Mouse (Mus musculus) stomach, embryonic 16.5 days (tissue): Measurements from ENCODE around the gene Tmem189. TPM values are rescaled to one million over a fixed set of nuclear protein-coding genes. Genes with fewer than 3 reads are reported as not detected.

Experiments used
- ATAC-seq: fragments of 200-750 bp; cut with Nextera tagmentation; 2 replicates; pipeline ENCODE4 v1.8.0; 2017; ENCODE audit warnings: moderate number of reproducible peaks, moderate TSS enrichment; ENCODE audit not compliant: insufficient read depth, low FRiP score
- H3K27ac ChIP-seq: fragments of 300-500 bp; sonication (generic); 2 replicates; pipeline ENCODE4 v1.5.1; 2014; ENCODE audit warnings: low read length
- H3K27me3 ChIP-seq: fragments of 300-500 bp; sonication (generic); 2 replicates; pipeline ENCODE4 v1.6.1; 2014; ENCODE audit warnings: low read length, control low read depth, mixed read lengths; ENCODE audit not compliant: control insufficient read depth, insufficient read depth
- H3K36me3 ChIP-seq: fragments of 300-500 bp; sonication (generic); 2 replicates; pipeline ENCODE4 v1.6.1; 2014; ENCODE audit warnings: low read length; ENCODE audit not compliant: control insufficient read depth, insufficient read depth
- H3K4me1 ChIP-seq: fragments of 300-500 bp; sonication (generic); 2 replicates; pipeline ENCODE4 v1.6.1; 2014; ENCODE audit warnings: low read length, control low read depth, mixed read lengths; ENCODE audit not compliant: control insufficient read depth, insufficient read depth
- H3K4me2 ChIP-seq: fragments of 300-500 bp; sonication (generic); 2 replicates; pipeline ENCODE4 v1.6.1; 2014; ENCODE audit warnings: low read depth, low read length, mixed read lengths
- H3K4me3 ChIP-seq: fragments of 300-500 bp; sonication (generic); replicated peaks from 2 replicates; pipeline ENCODE4 v1.5.1; 2014; ENCODE audit warnings: mild to moderate bottlenecking, low read length
- H3K9ac ChIP-seq: fragments of 300-500 bp; sonication (generic); 2 replicates; pipeline ENCODE4 v1.6.1; 2014; ENCODE audit warnings: low read length
- H3K9me3 ChIP-seq: fragments of 300-500 bp; sonication (generic); replicated peaks from 2 replicates; pipeline ENCODE4 v1.6.1; 2016; ENCODE audit warnings: low read length, control low read depth; ENCODE audit not compliant: control insufficient read depth
- WGBS: fragments of 180-500 bp; shearing (Covaris S2); extraction: QIAGEN DNeasy Blood & Tissue Kit; methylation state at CpG from one replicate; pipeline ENCODE4 v1.1.7; 2014; 5-methylcytosine and 5-hydroxymethylcytosine counted together
- polyA plus RNA-seq: library from polyadenylated mRNA; unstranded; fragments of >200 nt; fragmentation: Nextera tagmentation; extraction: Ambion mirVana; gene quantifications from 2 replicates; pipeline ENCODE4 v1.2.1, GENCODE M21; 2015

Gene Tmem189
- polyA plus RNA-seq, 1 experiment from 2014 or later, result 35.7 TPM

GRCm38 (mm10) chr2:167688126-167688497 is 1.5 kb downstream of the Tmem189 start:
- Histone ChIP-seq H3K27me3 (no peaks in the 10 kb centered on the region), H3K4me1 (peaks cover 22% of the 10 kb centered on the region), H3K27ac (no peak overlapping the region; the same call in 1 of the 2 replicates), H3K9me3 (no peaks in the 10 kb centered on the region), H3K36me3 (no peaks in the 10 kb centered on the region), H3K9ac (peak overlapping the region; percentile 94), H3K4me3 (peak overlapping the region; percentile 80), H3K4me2 (peak overlapping the region; percentile 90)
- ATAC-seq, result peak; percentile 14; the same call in 1 of the 2 replicates
- WGBS, result 18% methylated on average over 12 of the region's 12 CpGs

GRCm38 (mm10) chr2:167687651-167688101 is 1.9 kb downstream of the Tmem189 start:
- peak overlapping the region; percentile 94; the same call in 1 of the 2 replicates for H3K9ac ChIP-seq
- no peaks in the 10 kb centered on the region for H3K36me3 ChIP-seq
- no peak overlapping the region for H3K4me3 ChIP-seq
- H3K4me2 ChIP-seq, result no peak overlapping the region
- 53% methylated on average over 11 of the region's 11 CpGs for WGBS
- H3K4me1 ChIP-seq, result peaks cover 22% of the 10 kb centered on the region
- no peaks in the 10 kb centered on the region for H3K27me3 ChIP-seq
- H3K9me3 ChIP-seq, result no peaks in the 10 kb centered on the region
- H3K27ac ChIP-seq, result no peak overlapping the region
- no peak for ATAC-seq

GRCm38 (mm10) chr2:167687250-167687586 is 2.4 kb downstream of the Tmem189 start:
- Histone ChIP-seq H3K4me1 (peaks cover 22% of the 10 kb centered on the region), H3K36me3 (no peaks in the 10 kb centered on the region), H3K9ac (no peak overlapping the region), H3K4me2 (no peak overlapping the region), H3K27me3 (no peaks in the 10 kb centered on the region), H3K9me3 (no peaks in the 10 kb centered on the region), H3K27ac (no peak overlapping the region), H3K4me3 (no peak overlapping the region)
- WGBS, result 93% methylated on average over 4 of the region's 4 CpGs
- ATAC-seq, result no peak

- Histone ChIP-seq H3K4me3 (no peak overlapping the region), H3K9ac (no peak overlapping the region), H3K27ac (no peak overlapping the region), H3K4me1 (peaks cover 20% of the 10 kb centered on the region), H3K9me3 (no peaks in the 10 kb centered on the region), H3K4me2 (no peak overlapping the region), H3K27me3 (no peaks in the 10 kb centered on the region), H3K36me3 (no peaks in the 10 kb centered on the region)
- WGBS, result 77% methylated on average over 16 of the region's 16 CpGs
- no peak for ATAC-seq
Measured at GRCm38 (mm10) chr2:167686382-167687249, 3.0 kb downstream of the Tmem189 start.

DNA sequence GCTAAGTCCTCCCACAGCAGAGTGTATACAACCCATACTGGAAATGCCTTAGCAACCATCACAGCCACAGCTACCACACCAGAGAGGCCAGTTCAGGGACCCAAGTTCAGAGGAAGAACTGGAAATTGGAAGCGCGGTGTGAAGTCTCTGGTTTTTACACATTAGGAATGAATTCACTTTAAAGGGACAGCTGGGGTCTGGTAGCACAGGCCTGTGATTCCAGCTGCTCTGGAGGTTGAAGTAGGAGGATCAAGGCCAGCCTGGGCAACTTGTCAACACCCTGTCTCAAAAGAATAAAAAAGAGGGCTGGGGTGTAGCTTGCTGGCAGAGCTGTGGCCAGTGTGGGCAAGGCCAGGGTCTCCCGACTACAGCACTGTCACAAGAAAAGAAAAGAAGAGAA is 3.8 kb downstream of the Tmem189 start:
- no peak overlapping the region for H3K4me3 ChIP-seq
- peaks cover 13% of the 10 kb centered on the region for H3K4me1 ChIP-seq
- no peaks in the 10 kb centered on the region for H3K9me3 ChIP-seq
- no peaks in the 10 kb centered on the region for H3K36me3 ChIP-seq
- 0 out of 2 replicates have a peak overlapping the region, but pooled peaks have one; percentile 8 for H3K27ac ChIP-seq
- 0 out of 2 replicates have a peak overlapping the region, but pooled peaks have one; percentile 12 for H3K9ac ChIP-seq
- no peaks in the 10 kb centered on the region for H3K27me3 ChIP-seq
- H3K4me2 ChIP-seq, result no peak overlapping the region
- ATAC-seq, result no peak
- WGBS, result 67% methylated on average over 3 of the region's 3 CpGs

GRCm38 (mm10) chr2:167685137-167685536 is 4.5 kb downstream of the Tmem189 start:
- Histone ChIP-seq H3K27me3 (no peaks in the 10 kb centered on the region), H3K4me1 (peaks cover 7% of the 10 kb centered on the region), H3K36me3 (no peaks in the 10 kb centered on the region), H3K4me3 (no peak overlapping the region), H3K9ac (no peak overlapping the region), H3K27ac (no peak overlapping the region), H3K4me2 (no peak overlapping the region), H3K9me3 (no peaks in the 10 kb centered on the region)
- WGBS, result 3% methylated on average over 8 of the region's 8 CpGs
- ATAC-seq, result no peak

GRCm38 (mm10) chr2:167683721-167684120 is 5.9 kb downstream of the Tmem189 start:
- no peaks in the 10 kb centered on the region for H3K36me3 ChIP-seq
- no peak for ATAC-seq
- H3K4me3 ChIP-seq, result no peak overlapping the region
- H3K4me1 ChIP-seq, result peaks cover 7% of the 10 kb centered on the region
- no peak overlapping the region for H3K27ac ChIP-seq
- WGBS, result 69% methylated on average over 3 of the region's 3 CpGs
- H3K4me2 ChIP-seq, result no peak overlapping the region
- H3K27me3 ChIP-seq, result no peaks in the 10 kb centered on the region
- H3K9ac ChIP-seq, result no peak overlapping the region
- no peaks in the 10 kb centered on the region for H3K9me3 ChIP-seq

DNA sequence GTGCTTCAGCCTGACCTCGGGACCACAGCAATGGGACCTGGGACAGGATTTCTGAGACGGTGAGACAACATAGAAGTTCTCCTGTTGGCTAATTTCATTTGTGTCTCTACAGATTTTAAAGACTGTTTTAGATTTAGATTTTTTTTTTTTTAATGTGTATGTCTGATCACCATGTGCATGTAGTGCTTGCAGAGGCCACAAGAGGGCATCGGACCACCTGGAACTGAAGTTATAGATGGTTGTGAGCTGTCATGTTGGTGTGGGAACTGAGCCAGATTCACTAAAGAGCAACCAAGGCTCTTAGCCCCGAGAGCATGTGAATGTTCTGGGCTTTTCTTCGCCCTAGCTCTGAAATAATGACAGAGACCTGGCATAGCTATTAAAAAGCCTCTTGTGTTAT is 9.0 kb downstream of the Tmem189 start:
- no peaks in the 10 kb centered on the region for H3K4me1 ChIP-seq
- H3K27me3 ChIP-seq, result no peaks in the 10 kb centered on the region
- H3K4me2 ChIP-seq, result no peak overlapping the region
- H3K36me3 ChIP-seq, result no peaks in the 10 kb centered on the region
- no peaks in the 10 kb centered on the region for H3K9me3 ChIP-seq
- no peak overlapping the region for H3K27ac ChIP-seq
- WGBS, result 45% methylated on average over 5 of the region's 5 CpGs
- no peak for ATAC-seq
- no peak overlapping the region for H3K4me3 ChIP-seq
- no peak overlapping the region for H3K9ac ChIP-seq

DNA sequence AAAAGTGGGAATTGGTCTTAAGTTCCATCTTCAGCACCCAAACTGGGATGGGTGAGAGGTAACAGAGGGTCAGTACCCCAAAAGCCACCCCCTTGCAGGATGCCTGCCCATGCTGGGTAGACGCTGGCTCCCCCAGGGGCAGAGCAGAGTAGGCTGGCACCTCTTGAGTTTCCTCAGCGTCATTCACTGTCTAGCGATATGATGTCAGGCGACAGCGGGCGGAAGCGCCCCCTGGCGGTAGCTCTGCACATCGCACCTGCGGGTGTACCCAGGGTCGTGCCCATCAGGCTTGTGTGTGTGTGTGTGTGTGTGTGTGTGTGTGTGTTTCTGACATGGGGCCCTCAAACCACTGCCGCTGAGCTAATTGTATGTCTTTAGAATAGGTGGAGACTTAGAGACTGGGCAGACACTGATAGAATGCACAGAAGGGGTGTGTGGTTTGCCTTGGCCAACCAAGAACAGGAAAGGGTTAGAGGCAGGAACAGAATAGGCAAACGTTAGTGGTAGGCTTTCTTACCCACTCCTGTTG is 9.7 kb downstream of the Tmem189 start:
- WGBS, result 0% methylated on average over 13 of the region's 13 CpGs
- Histone ChIP-seq H3K9ac (no peak overlapping the region), H3K4me2 (no peak overlapping the region), H3K9me3 (no peaks in the 10 kb centered on the region), H3K4me1 (no peaks in the 10 kb centered on the region), H3K27ac (no peak overlapping the region), H3K4me3 (no peak overlapping the region), H3K27me3 (no peaks in the 10 kb centered on the region), H3K36me3 (no peaks in the 10 kb centered on the region)
- peak; percentile 62; the same call in 1 of the 2 replicates for ATAC-seq
